Mouse (Mus musculus): ENCODE measurements around the gene Olfr545. TPM values are rescaled to one million over a fixed set of nuclear protein-coding genes. Genes with fewer than 3 reads are reported as not detected.
A peak's percentile ranks its signal among the peaks of the same experiment; 100 is the strongest.

Olfr545 gene
- polyA plus RNA-seq, 1 experiment from 2014 or later: not detected

DNA sequence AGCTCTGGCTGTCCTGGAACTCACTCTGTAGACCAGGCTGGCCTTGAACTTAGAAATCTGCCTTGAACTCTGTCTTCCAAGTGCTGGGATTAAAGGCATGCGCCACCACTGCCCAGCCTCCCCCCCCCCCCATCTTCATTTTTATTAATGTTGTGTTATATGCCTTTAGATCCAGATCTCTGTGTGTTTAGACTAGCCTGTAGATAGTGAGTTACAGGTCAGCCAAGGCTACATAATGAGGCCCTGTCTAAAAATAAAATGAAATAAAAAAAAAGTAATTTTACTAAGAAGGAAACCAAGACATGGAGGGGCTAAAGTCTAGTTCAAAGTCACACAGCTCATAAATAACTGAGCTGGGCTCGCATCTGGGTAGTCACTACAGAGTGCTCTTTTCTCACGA is 20.4 kb downstream of the Olfr545 start:
- Histone ChIP-seq H3K27ac (replicated peaks) (no peak overlapping the region), H3K9ac (no peak overlapping the region), H3K27me3 (no peaks in the 10 kb centered on the region), H3K4me1 (replicated peaks) (0 out of 2 replicates have a peak, but pooled peaks cover 4% of the 10 kb centered on the region), H3K4me2 (no peak overlapping the region), H3K36me3 (replicated peaks) (0 out of 2 replicates have a peak, but pooled peaks cover 3% of the 10 kb centered on the region), H3K9me3 (replicated peaks) (no peaks in the 10 kb centered on the region), H3K4me3 (replicated peaks) (no peak overlapping the region)
- 75% methylated on average over 3 of the region's 3 CpGs for WGBS (ENCODE audit: insufficient replicate concordance)
- no peak for ATAC-seq (ENCODE audit: insufficient read depth)

- H3K9ac ChIP-seq: no peak overlapping the region
- no peak for ATAC-seq (ENCODE audit: insufficient read depth)
These were observed 20.9 kb downstream of the Olfr545 start for GRCm38 (mm10) chr7:102478425-102478824.

GRCm38 (mm10) chr7:102477377-102477776 is 22.0 kb downstream of the Olfr545 start:
- H3K4me3 ChIP-seq (replicated peaks): no peak overlapping the region
- 87% methylated on average over 11 of the region's 11 CpGs for WGBS (ENCODE audit: insufficient replicate concordance)
- no peak for ATAC-seq (ENCODE audit: insufficient read depth)

More at GRCm38 (mm10) chr7:102478425-102478824, 20.9 kb downstream of the Olfr545 start:
- Histone ChIP-seq H3K4me2 (no peak overlapping the region), H3K36me3 (replicated peaks) (0 out of 2 replicates have a peak, but pooled peaks cover 3% of the 10 kb centered on the region), H3K27ac (replicated peaks) (no peak overlapping the region), H3K9me3 (replicated peaks) (no peaks in the 10 kb centered on the region), H3K4me3 (replicated peaks) (no peak overlapping the region), H3K4me1 (replicated peaks) (no peaks in the 10 kb centered on the region), H3K27me3 (no peaks in the 10 kb centered on the region)
- 65% methylated on average over 4 of the region's 4 CpGs for WGBS (ENCODE audit: insufficient replicate concordance)

GRCm38 (mm10) chr7:102476601-102477000 is 22.8 kb downstream of the Olfr545 start:
- no peaks in the 10 kb centered on the region for H3K4me1 ChIP-seq (replicated peaks)
- H3K9me3 ChIP-seq (replicated peaks): no peaks in the 10 kb centered on the region
- no peak for ATAC-seq (ENCODE audit: insufficient read depth)
- 0 out of 2 replicates have a peak, but pooled peaks cover 3% of the 10 kb centered on the region for H3K36me3 ChIP-seq (replicated peaks)
- no peak overlapping the region for H3K27ac ChIP-seq (replicated peaks)
- WGBS (ENCODE audit: insufficient replicate concordance): 88% methylated on average over 5 of the region's 5 CpGs
- H3K4me3 ChIP-seq (replicated peaks): no peak overlapping the region
- no peak overlapping the region for H3K9ac ChIP-seq
- H3K4me2 ChIP-seq: no peak overlapping the region
- H3K27me3 ChIP-seq: no peaks in the 10 kb centered on the region

More at GRCm38 (mm10) chr7:102477377-102477776, 22.0 kb downstream of the Olfr545 start:
- no peaks in the 10 kb centered on the region for H3K27me3 ChIP-seq
- no peaks in the 10 kb centered on the region for H3K4me1 ChIP-seq (replicated peaks)
- no peak overlapping the region for H3K4me2 ChIP-seq
- no peak overlapping the region for H3K27ac ChIP-seq (replicated peaks)
- H3K9me3 ChIP-seq (replicated peaks): no peaks in the 10 kb centered on the region
- H3K9ac ChIP-seq: no peak overlapping the region
- 0 out of 2 replicates have a peak, but pooled peaks cover 3% of the 10 kb centered on the region for H3K36me3 ChIP-seq (replicated peaks)

- Histone ChIP-seq H3K9ac (no peak overlapping the region), H3K9me3 (replicated peaks) (no peaks in the 10 kb centered on the region), H3K4me3 (replicated peaks) (no peak overlapping the region), H3K27ac (replicated peaks) (no peak overlapping the region), H3K27me3 (no peaks in the 10 kb centered on the region), H3K36me3 (replicated peaks) (peaks cover 39% of the 10 kb centered on the region), H3K4me1 (replicated peaks) (no peaks in the 10 kb centered on the region), H3K4me2 (no peak overlapping the region)
- ATAC-seq (ENCODE audit: insufficient read depth): no peak
- WGBS (ENCODE audit: insufficient replicate concordance): 61% methylated on average over 5 of the region's 5 CpGs
These were observed 26.7 kb downstream of the Olfr545 start for GRCm38 (mm10) chr7:102472675-102473074.

DNA sequence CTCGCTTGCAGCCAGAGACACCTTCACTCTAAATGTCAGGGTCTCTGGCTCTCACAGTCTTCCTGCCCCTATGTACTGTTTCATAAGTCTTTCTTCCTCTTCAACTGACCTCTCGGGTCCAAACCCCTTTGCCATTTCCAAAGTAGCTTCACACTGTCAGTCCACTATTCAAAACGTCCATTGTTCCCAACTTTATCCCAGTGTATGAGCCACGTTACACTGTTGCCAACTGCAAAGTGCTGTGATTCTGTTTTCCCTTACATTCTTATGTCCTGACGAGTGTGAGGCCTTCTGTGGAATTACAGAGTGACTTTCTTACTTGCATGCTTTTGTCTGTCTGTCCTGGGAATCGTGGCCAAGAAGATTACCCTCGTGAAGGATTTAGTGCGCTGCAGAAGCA is 31.8 kb downstream of the Olfr545 start:
- Histone ChIP-seq H3K4me1 (replicated peaks) (no peaks in the 10 kb centered on the region), H3K4me2 (no peak overlapping the region), H3K36me3 (replicated peaks) (peaks cover 87% of the 10 kb centered on the region), H3K9me3 (replicated peaks) (no peaks in the 10 kb centered on the region), H3K27ac (replicated peaks) (no peak overlapping the region), H3K4me3 (replicated peaks) (no peak overlapping the region), H3K27me3 (no peaks in the 10 kb centered on the region), H3K9ac (no peak overlapping the region)
- WGBS (ENCODE audit: insufficient replicate concordance): 85% methylated on average over 8 of the region's 8 CpGs
- no peak for ATAC-seq (ENCODE audit: insufficient read depth)

GRCm38 (mm10) chr7:102458618-102459380 is 40.6 kb downstream of the Olfr545 start:
- H3K4me2 ChIP-seq: no peak overlapping the region
- H3K27ac ChIP-seq (replicated peaks): no peak overlapping the region
- no peaks in the 10 kb centered on the region for H3K4me1 ChIP-seq (replicated peaks)
- 82% methylated on average over 5 of the region's 5 CpGs for WGBS (ENCODE audit: insufficient replicate concordance)
- H3K36me3 ChIP-seq (replicated peaks): peaks cover 98% of the 10 kb centered on the region
- no peaks in the 10 kb centered on the region for H3K27me3 ChIP-seq
- H3K4me3 ChIP-seq (replicated peaks): no peak overlapping the region
- H3K9me3 ChIP-seq (replicated peaks): no peaks in the 10 kb centered on the region
- H3K9ac ChIP-seq: no peak overlapping the region
- no peak for ATAC-seq (ENCODE audit: insufficient read depth)

DNA sequence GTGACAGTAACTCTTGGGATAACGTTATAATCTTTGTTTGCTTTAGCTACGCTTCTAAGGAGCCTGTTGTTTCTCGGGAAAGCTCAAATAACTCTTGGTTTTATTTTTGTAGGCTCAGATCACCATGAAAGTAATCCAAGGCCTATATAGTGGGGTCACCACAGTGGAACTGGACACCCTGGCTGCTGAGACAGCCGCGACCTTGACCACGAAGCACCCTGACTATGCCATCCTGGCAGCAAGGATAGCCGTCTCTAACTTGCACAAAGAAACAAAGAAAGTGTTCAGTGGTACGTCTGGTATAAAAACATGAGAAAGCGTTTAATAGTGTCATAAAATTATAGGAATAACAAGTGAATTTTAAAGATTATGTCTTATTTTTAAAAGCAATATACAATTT is 52.9 kb downstream of the Olfr545 start:
- no peak for ATAC-seq (ENCODE audit: insufficient read depth)
- Histone ChIP-seq H3K4me2 (no peak overlapping the region; the same call in 1 of the 2 replicates), H3K9ac (no peak overlapping the region), H3K4me1 (replicated peaks) (peaks cover 20% of the 10 kb centered on the region), H3K27ac (replicated peaks) (no peak overlapping the region), H3K4me3 (replicated peaks) (no peak overlapping the region), H3K36me3 (replicated peaks) (peaks cover 75% of the 10 kb centered on the region), H3K27me3 (no peaks in the 10 kb centered on the region), H3K9me3 (replicated peaks) (no peaks in the 10 kb centered on the region)
- 89% methylated on average over 9 of the region's 9 CpGs for WGBS (ENCODE audit: insufficient replicate concordance)

GRCm38 (mm10) chr7:102444301-102444700 is 55.1 kb downstream of the Olfr545 start:
- peak overlapping the region; percentile 94 for H3K27ac ChIP-seq (replicated peaks)
- H3K27me3 ChIP-seq: 0 out of 2 replicates have a peak, but pooled peaks cover 4% of the 10 kb centered on the region
- H3K9ac ChIP-seq: peak overlapping the region; percentile 61
- H3K9me3 ChIP-seq (replicated peaks): no peaks in the 10 kb centered on the region
- 27% methylated on average over 2 of the region's 2 CpGs for WGBS (ENCODE audit: insufficient replicate concordance)
- peak overlapping the region; percentile 94 for H3K4me3 ChIP-seq (replicated peaks)
- ATAC-seq (ENCODE audit: insufficient read depth): peak; percentile 69
- peaks cover 28% of the 10 kb centered on the region for H3K4me1 ChIP-seq (replicated peaks)
- peaks cover 54% of the 10 kb centered on the region for H3K36me3 ChIP-seq (replicated peaks)
- H3K4me2 ChIP-seq: peak overlapping the region; percentile 81

DNA sequence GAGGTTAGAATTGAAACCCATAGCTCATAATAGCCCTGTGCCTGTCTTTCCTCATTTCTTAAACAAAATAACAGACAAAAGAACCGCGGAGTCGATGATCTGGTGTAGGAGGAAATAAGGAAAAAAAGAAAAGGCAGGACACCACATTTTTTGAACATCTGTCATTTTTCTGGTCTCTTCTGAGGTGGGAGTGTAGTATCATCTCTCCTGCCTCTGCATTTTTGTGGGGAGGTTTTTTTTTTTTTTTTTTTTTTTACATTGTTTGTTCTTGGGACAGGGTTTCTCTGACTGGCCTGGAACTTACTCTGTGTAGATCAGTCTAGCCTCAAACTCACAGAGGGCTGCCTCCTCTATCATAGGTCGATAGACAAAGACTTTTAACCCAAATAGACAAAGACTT is 56.9 kb downstream of the Olfr545 start:
- H3K4me3 ChIP-seq (replicated peaks): peak overlapping the region; percentile 94
- ATAC-seq (ENCODE audit: insufficient read depth): no peak
- peak overlapping the region; percentile 96 for H3K9ac ChIP-seq
- no peaks in the 10 kb centered on the region for H3K9me3 ChIP-seq (replicated peaks)
- H3K4me1 ChIP-seq (replicated peaks): peaks cover 28% of the 10 kb centered on the region
- WGBS (ENCODE audit: insufficient replicate concordance): 1% methylated on average over 4 of the region's 4 CpGs
- H3K36me3 ChIP-seq (replicated peaks): peaks cover 37% of the 10 kb centered on the region
- peak overlapping the region; percentile 94 for H3K27ac ChIP-seq (replicated peaks)
- H3K4me2 ChIP-seq: peak overlapping the region; percentile 81
- peaks cover 4% of the 10 kb centered on the region; the same call in 1 of the 2 replicates for H3K27me3 ChIP-seq

DNA sequence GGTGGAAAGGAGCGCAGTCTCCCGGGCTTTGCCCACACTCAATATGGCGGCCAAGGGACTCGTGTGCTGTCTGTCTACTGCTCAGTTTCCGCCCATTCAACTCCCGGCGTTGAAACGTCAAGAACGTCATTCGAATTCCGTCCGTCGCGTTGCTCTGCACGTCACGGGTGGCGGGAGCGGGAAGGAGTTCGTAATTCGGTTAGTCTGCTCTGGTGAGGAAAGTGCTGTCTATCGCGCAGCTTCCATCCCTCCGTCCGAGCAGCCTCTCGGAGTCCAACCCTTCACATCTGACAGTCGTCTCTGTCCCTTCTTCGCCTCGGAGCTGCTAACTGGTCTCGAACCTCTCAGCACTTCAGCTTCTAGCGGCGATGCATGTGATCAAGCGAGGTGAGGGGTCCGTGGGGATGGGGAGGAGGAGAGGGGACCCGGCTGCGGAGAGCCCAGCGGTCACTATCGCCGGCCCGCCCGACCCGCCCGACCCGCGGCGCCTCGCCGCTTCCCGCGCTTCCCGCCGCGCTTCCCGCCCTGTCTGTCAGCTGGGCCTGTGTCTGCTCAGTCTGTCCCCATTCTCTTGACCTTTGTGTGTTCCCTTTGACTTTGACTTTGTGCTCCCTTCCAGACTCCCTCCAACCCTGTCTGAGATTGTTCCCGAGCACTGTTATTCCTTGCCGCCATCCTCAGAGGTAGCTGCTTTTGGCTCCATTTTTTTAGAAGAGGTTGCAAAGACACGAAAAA is 57.5 kb downstream of the Olfr545 start, which contains the start of gene Rrm1:
TSS of gene Rrm1 (plus strand) at position 39 of the 735 bp plus-strand sequence.
- Histone ChIP-seq H3K4me2 (peak within 1 kb of the TSS; percentile 81), H3K36me3 (replicated peaks) (peaks cover 31% of the 10 kb centered on the region), H3K27ac (replicated peaks) (peak within 1 kb of the TSS; percentile 94), H3K4me3 (replicated peaks) (peak within 1 kb of the TSS; percentile 94), H3K9ac (peak within 1 kb of the TSS; percentile 96), H3K27me3 (peaks cover 4% of the 10 kb centered on the region; the same call in 1 of the 2 replicates), H3K4me1 (replicated peaks) (peaks cover 28% of the 10 kb centered on the region), H3K9me3 (replicated peaks) (no peaks in the 10 kb centered on the region)
- under 1% methylated on average over 56 of the region's 56 CpGs for WGBS (ENCODE audit: insufficient replicate concordance)
- peak; percentile 92 for ATAC-seq (ENCODE audit: insufficient read depth)
